Mouse (Mus musculus) heart, embryonic 15.5 days (tissue): Measurements from ENCODE around the gene Gpr162. TPM values are rescaled to one million over a fixed set of nuclear protein-coding genes. Genes with fewer than 3 reads are reported as not detected.
"Not testable (repeated sequence)": the region's sequence is repeated elsewhere in the genome, so short reads cannot be mapped to it uniquely, and the experiment has no call there.

Experiments
- ATAC-seq: fragments of 200-750 bp; cut with Nextera tagmentation; replicated peaks from 2 replicates; pipeline ENCODE4 v1.8.0; 2017; ENCODE audit warnings: low read depth, moderate TSS enrichment; ENCODE audit not compliant: insufficient number of reproducible peaks, insufficient read depth, low FRiP score
- H3K27ac ChIP-seq: fragments of 300-500 bp; sonication (generic); 2 replicates; pipeline ENCODE4 v1.5.1; 2015; ENCODE audit warnings: mild to moderate bottlenecking, inconsistent platforms
- H3K27me3 ChIP-seq: fragments of 300-500 bp; sonication (generic); 2 replicates; pipeline ENCODE4 v1.6.1; 2015; ENCODE audit warnings: inconsistent platforms
- H3K36me3 ChIP-seq: fragments of 300-500 bp; sonication (generic); 2 replicates; pipeline ENCODE4 v1.6.1; 2015; ENCODE audit warnings: mild to moderate bottlenecking, inconsistent platforms
- H3K4me1 ChIP-seq: fragments of 300-500 bp; sonication (generic); replicated peaks from 2 replicates; pipeline ENCODE4 v1.6.1; 2015; ENCODE audit warnings: inconsistent platforms
- H3K4me2 ChIP-seq: fragments of 300-500 bp; sonication (generic); 2 replicates; pipeline ENCODE4 v1.6.1; 2015; ENCODE audit warnings: inconsistent platforms, mild to moderate bottlenecking, moderate library complexity
- H3K4me3 ChIP-seq: fragments of 300-500 bp; sonication (generic); 2 replicates; pipeline ENCODE4 v1.5.1; 2015; ENCODE audit warnings: mild to moderate bottlenecking, inconsistent platforms
- H3K9ac ChIP-seq: fragments of 300-500 bp; sonication (generic); 2 replicates; pipeline ENCODE4 v1.6.1; 2015; ENCODE audit warnings: mild to moderate bottlenecking, inconsistent platforms
- H3K9me3 ChIP-seq: fragments of 300-500 bp; sonication (generic); replicated peaks from 2 replicates; pipeline ENCODE4 v1.6.1; 2016; ENCODE audit warnings: inconsistent platforms
- WGBS: fragments of 180-500 bp; shearing (Covaris S2); methylation state at CpG from one replicate; pipeline ENCODE4 v1.1.7; 2015; ENCODE audit warnings: mixed read lengths; 5-methylcytosine and 5-hydroxymethylcytosine counted together
- polyA plus RNA-seq: library from polyadenylated mRNA; unstranded; fragments of >200 nt; fragmentation: Nextera tagmentation; extraction: Ambion mirVana; gene quantifications from 2 replicates; pipeline ENCODE4 v1.2.1, GENCODE M21; 2015

Gpr162 gene
- polyA plus RNA-seq, 1 experiment from 2014 or later = 2.4 TPM

GRCm38 (mm10) chr6:124834512-124835081, 29.2 kb downstream of the Gpr162 start:
- no peak overlapping the region for H3K4me2 ChIP-seq
- peaks cover 15% of the 10 kb centered on the region for H3K36me3 ChIP-seq
- H3K4me1 ChIP-seq = peaks cover 38% of the 10 kb centered on the region
- 85% methylated on average over 6 of the region's 6 CpGs for WGBS
- ATAC-seq = no peak
- H3K9me3 ChIP-seq = no peaks in the 10 kb centered on the region
- no peak overlapping the region for H3K27ac ChIP-seq
- no peak overlapping the region for H3K4me3 ChIP-seq
- no peak overlapping the region for H3K9ac ChIP-seq
- no peaks in the 10 kb centered on the region for H3K27me3 ChIP-seq

DNA sequence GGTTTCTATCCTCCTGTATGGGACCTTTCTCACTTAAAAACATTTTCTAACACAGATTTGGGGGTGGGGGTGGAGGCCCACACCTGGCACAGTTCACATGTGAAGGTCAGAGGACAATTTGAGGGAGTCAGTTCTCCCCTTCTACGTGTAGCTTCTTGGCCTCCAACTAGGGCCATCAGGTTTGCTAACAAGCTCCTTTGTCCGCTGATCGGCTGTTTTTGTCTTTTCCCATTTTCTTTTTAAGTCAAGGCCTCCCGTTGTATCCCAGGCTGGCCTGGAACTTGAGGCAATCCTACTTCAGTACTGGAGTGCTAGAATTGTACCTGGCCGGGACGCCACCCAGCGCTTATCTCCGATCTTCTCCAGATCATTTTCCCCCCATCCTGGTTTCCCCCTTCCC, 32.1 kb downstream of the Gpr162 start:
- Histone ChIP-seq H3K9ac (no peak overlapping the region), H3K4me2 (no peak overlapping the region; the same call in 1 of the 2 replicates)

GRCm38 (mm10) chr6:124831199-124831598, 32.6 kb downstream of the Gpr162 start:
- H3K4me2 ChIP-seq = peak overlapping the region; percentile 83
- H3K9me3 ChIP-seq, H3K9ac ChIP-seq, H3K27ac ChIP-seq, ATAC-seq, H3K27me3 ChIP-seq: not testable (repeated sequence)
- whole genome bisulfite sequencing = 97% methylated on average over 4 of the region's 4 CpGs
- H3K4me3 ChIP-seq = peak overlapping the region; percentile 67
- H3K36me3 ChIP-seq = peaks cover 16% of the 10 kb centered on the region
- H3K4me1 ChIP-seq = peaks cover 27% of the 10 kb centered on the region

More for the DNA sequence above, 32.1 kb downstream of the Gpr162 start:
- no peaks in the 10 kb centered on the region for H3K9me3 ChIP-seq
- 92% methylated on average over 8 of the region's 8 CpGs for WGBS
- ATAC-seq = no peak
- peaks cover 15% of the 10 kb centered on the region for H3K36me3 ChIP-seq
- no peak overlapping the region for H3K27ac ChIP-seq
- peaks cover 30% of the 10 kb centered on the region for H3K4me1 ChIP-seq
- H3K4me3 ChIP-seq = no peak overlapping the region
- no peaks in the 10 kb centered on the region for H3K27me3 ChIP-seq

DNA sequence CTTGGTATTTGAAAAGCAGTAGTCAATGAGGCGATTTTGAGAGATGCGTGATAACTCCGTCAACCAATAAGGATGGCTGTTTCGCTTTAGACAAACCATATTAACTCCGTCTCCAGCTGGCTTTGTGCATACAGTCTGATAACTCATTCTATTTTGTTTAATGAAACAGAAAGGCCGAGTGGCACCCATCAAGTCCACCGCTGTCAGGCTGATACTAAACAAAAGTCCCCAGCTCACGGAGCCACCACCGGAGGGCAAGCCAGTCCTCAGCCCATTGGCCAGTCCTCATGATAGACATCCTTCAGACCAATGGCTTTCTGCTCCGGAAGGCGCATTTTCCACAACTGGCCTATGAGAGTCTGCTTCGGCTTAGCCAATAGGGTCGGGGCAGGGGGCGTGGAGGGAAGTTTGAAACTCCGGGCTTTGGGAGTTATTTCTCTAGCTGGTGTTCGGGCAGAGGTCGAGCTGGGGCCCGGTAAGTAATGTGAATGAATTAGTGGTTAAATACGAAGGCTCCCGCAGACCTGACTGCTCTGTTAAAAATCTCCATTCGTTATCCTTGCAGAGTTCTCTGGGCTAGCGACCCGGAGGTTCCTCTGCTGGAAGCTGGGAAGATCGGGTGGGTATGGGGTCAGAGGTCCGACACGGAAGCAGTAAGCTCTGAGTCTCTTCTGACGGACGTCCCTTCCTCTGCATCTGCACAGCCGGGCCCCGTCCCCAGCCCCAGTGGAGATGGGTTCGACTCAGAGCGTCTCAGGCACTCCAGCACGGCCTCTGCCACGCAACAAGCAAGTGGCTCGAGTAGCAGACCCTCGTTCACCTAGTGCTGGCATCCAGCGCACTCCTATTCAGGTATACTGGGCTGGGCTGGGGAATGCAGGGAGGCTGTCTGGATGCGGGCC, 33.7 kb downstream of the Gpr162 start:
- under 1% methylated on average over 38 of the region's 38 CpGs for WGBS

GRCm38 (mm10) chr6:124828868-124829798, 34.6 kb downstream of the Gpr162 start, which contains the start of the genes Usp5 and Cdca3:
Gene Usp5, minus strand, starts transcription at chr6:124829484.
Gene Cdca3, plus strand, starts transcription at chr6:124829547.
- 0% methylated on average over 55 of the region's 55 CpGs for WGBS
- H3K4me2 ChIP-seq = peak within 1 kb of the TSS; percentile 85
- peak within 1 kb of the TSS; percentile 67 for H3K9ac ChIP-seq
- peak; percentile 93 for ATAC-seq
- peaks cover 28% of the 10 kb centered on the region for H3K36me3 ChIP-seq
- H3K4me3 ChIP-seq = peak within 1 kb of the TSS; percentile 67
- no peaks in the 10 kb centered on the region for H3K9me3 ChIP-seq
- H3K27ac ChIP-seq = peak within 1 kb of the TSS; percentile 94
- H3K4me1 ChIP-seq = peaks cover 19% of the 10 kb centered on the region
- no peaks in the 10 kb centered on the region for H3K27me3 ChIP-seq

More for the DNA sequence above, 33.7 kb downstream of the Gpr162 start:
- H3K9me3 ChIP-seq = no peaks in the 10 kb centered on the region
- peak overlapping the region; percentile 67 for H3K4me3 ChIP-seq
- H3K4me2 ChIP-seq = peak overlapping the region; percentile 83
- no peaks in the 10 kb centered on the region for H3K27me3 ChIP-seq
- peak; percentile 84 for ATAC-seq
- H3K36me3 ChIP-seq = peaks cover 26% of the 10 kb centered on the region
- peak overlapping the region; percentile 94 for H3K27ac ChIP-seq
- peaks cover 19% of the 10 kb centered on the region for H3K4me1 ChIP-seq
- H3K9ac ChIP-seq = peak overlapping the region; percentile 67

DNA sequence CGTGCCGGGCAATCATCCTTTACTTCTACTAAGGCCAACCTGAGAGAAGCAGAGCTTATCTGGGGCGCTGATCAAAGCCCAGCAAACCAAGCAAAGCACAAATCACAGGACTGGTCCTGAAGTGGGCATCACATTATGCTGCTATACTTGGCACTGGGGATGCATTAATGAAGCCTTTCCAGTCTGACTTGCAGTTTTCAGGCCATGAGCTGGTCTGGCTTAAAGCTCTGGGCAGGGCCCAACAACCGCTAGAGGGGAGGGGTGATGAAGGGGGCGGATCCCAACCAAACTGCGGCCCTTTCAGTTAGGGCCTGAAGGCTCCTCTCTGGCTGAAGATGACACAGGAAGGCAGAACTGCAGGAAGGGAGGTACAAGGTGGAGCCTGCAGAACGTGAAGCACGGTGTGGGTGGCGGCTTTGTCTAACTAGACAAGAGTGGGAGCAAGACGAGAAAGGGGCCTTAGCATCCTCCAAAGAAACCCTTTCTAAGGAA, 35.6 kb downstream of the Gpr162 start:
- H3K27ac ChIP-seq = peak overlapping the region; percentile 68

GRCm38 (mm10) chr6:124822049-124822448, 41.7 kb downstream of the Gpr162 start:
- no peak for ATAC-seq

More for the DNA sequence above, 35.6 kb downstream of the Gpr162 start:
- Histone ChIP-seq H3K4me3 (peak overlapping the region; percentile 67), H3K4me1 (peaks cover 19% of the 10 kb centered on the region), H3K36me3 (peaks cover 32% of the 10 kb centered on the region), H3K9me3 (no peaks in the 10 kb centered on the region), H3K4me2 (peak overlapping the region; percentile 85), H3K27me3 (no peaks in the 10 kb centered on the region), H3K9ac (peak overlapping the region; percentile 59)
- 22% methylated on average over 10 of the region's 10 CpGs for WGBS
- no peak for ATAC-seq

DNA sequence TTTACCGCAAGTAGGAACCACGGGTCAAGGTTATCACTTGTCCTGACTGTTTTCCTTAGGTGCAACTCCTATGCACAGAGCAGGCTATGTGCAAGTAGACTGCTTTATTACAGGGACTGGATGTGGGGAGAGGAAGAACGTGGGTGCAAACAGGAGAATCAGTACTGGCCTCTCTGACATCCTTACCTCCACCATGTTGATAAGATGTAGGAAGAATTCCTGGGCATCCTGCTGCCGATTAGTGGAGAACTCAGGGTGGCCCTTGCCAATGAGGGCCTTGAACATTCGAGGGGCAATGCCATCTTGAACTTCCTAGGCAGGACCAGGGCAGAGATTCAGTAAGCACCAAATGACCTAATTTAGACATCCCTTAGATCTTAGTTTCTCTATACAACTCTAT, 42.9 kb downstream of the Gpr162 start:
- Histone ChIP-seq H3K27me3 (no peaks in the 10 kb centered on the region), H3K36me3 (peaks cover 96% of the 10 kb centered on the region), H3K4me2 (no peak overlapping the region), H3K9ac (no peak overlapping the region), H3K4me3 (no peak overlapping the region), H3K9me3 (no peaks in the 10 kb centered on the region), H3K27ac (no peak overlapping the region), H3K4me1 (0 out of 2 replicates have a peak, but pooled peaks cover 2% of the 10 kb centered on the region)
- 93% methylated on average over 5 of the region's 5 CpGs for WGBS
- no peak for ATAC-seq

More at GRCm38 (mm10) chr6:124822049-124822448, 41.7 kb downstream of the Gpr162 start:
- no peaks in the 10 kb centered on the region for H3K9me3 ChIP-seq
- peaks cover 91% of the 10 kb centered on the region for H3K36me3 ChIP-seq
- WGBS = 76% methylated on average over 4 of the region's 4 CpGs
- no peak overlapping the region for H3K4me2 ChIP-seq
- no peak overlapping the region for H3K9ac ChIP-seq
- H3K27ac ChIP-seq = peak overlapping the region; percentile 23
- 0 out of 2 replicates have a peak, but pooled peaks cover 2% of the 10 kb centered on the region for H3K4me1 ChIP-seq
- no peaks in the 10 kb centered on the region for H3K27me3 ChIP-seq
- H3K4me3 ChIP-seq = no peak overlapping the region

GRCm38 (mm10) chr6:124817971-124818370, 45.8 kb downstream of the Gpr162 start:
- H3K4me1 ChIP-seq = peaks cover 12% of the 10 kb centered on the region
- no peak for ATAC-seq
- no peaks in the 10 kb centered on the region for H3K27me3 ChIP-seq
- no peaks in the 10 kb centered on the region for H3K9me3 ChIP-seq
- H3K27ac ChIP-seq = no peak overlapping the region
- no peak overlapping the region for H3K9ac ChIP-seq
- 78% methylated on average over 8 of the region's 8 CpGs for WGBS
- no peak overlapping the region for H3K4me2 ChIP-seq
- H3K4me3 ChIP-seq = no peak overlapping the region
- peaks cover 78% of the 10 kb centered on the region for H3K36me3 ChIP-seq

DNA sequence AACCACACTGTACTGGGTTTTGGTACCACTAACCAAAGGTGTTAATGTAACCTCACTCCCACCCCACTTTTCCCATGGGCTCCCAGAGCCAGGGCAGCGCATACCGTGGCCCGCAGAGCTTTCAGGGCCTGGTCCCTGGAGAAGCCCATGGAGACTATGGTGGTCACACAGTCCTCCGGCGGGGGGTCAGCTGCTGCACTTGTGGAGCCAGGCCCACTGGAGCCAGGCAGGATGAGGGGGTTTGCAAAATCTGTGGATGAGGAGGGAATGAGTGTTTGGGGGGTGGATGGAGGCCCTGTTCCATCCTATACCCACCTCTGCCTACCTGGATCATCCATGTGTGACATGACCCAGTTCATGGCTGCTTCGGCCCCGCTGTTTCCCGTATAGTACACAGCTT, 46.2 kb downstream of the Gpr162 start:
- Histone ChIP-seq H3K9ac (no peak overlapping the region), H3K9me3 (no peaks in the 10 kb centered on the region), H3K27me3 (no peaks in the 10 kb centered on the region), H3K36me3 (peaks cover 74% of the 10 kb centered on the region), H3K4me2 (no peak overlapping the region), H3K4me3 (no peak overlapping the region), H3K27ac (no peak overlapping the region), H3K4me1 (peaks cover 16% of the 10 kb centered on the region)
- 94% methylated on average over 8 of the region's 8 CpGs for WGBS
- no peak for ATAC-seq
